Mouse (Mus musculus) 3T3-L1 (cell line): ENCODE data around the gene Nuak2.
A peak's percentile ranks its signal among the peaks of the same experiment; 100 is the strongest.

Experiments
- DNase-seq: peaks from one replicate; pipeline ENCODE4 v3.0.0-alpha.2; 2015; ENCODE audit warnings: low read depth, low spot score

Nuak2 gene

GRCm38 (mm10) chr1:132315889-132316624, at the start of gene Nuak2:
TSS of gene Nuak2 (plus strand) at chr1:132316126.
- DNase-seq, result peak; percentile 92

GRCm38 (mm10) chr1:132266791-132267557, 49.0 kb upstream of the Nuak2 start:
- DNase-seq, result peak; percentile 17

- DNase-seq, result no peak
Observed at GRCm38 (mm10) chr1:132267959-132268358, 48.0 kb upstream of the Nuak2 start.

GRCm38 (mm10) chr1:132268418-132269060, 47.4 kb upstream of the Nuak2 start:
- DNase-seq, result no peak

- DNase-seq, result no peak
Observed at GRCm38 (mm10) chr1:132271237-132271636, 44.7 kb upstream of the Nuak2 start.

GRCm38 (mm10) chr1:132276694-132277093, 39.2 kb upstream of the Nuak2 start:
- DNase-seq, result no peak

GRCm38 (mm10) chr1:132277124-132277523, 38.8 kb upstream of the Nuak2 start:
- no peak for DNase-seq

GRCm38 (mm10) chr1:132280636-132281035, 35.3 kb upstream of the Nuak2 start:
- DNase-seq, result peak; percentile 66

- DNase-seq, result peak; percentile 27
Observed at GRCm38 (mm10) chr1:132281523-132282176, 34.3 kb upstream of the Nuak2 start.

GRCm38 (mm10) chr1:132282177-132282536, 33.8 kb upstream of the Nuak2 start:
- no peak for DNase-seq

- DNase-seq, result no peak
Observed at GRCm38 (mm10) chr1:132283018-132283417, 32.9 kb upstream of the Nuak2 start.

- DNase-seq, result peak; percentile 62
Observed at GRCm38 (mm10) chr1:132286735-132287134, 29.2 kb upstream of the Nuak2 start.

- DNase-seq, result peak; percentile 53
Observed at GRCm38 (mm10) chr1:132287445-132287844, 28.5 kb upstream of the Nuak2 start.

- DNase-seq, result peak; percentile 94
Observed at GRCm38 (mm10) chr1:132287991-132288451, 27.9 kb upstream of the Nuak2 start.

GRCm38 (mm10) chr1:132289965-132290364, 26.0 kb upstream of the Nuak2 start:
- DNase-seq, result no peak

- DNase-seq, result peak; percentile 82
Observed at GRCm38 (mm10) chr1:132290921-132291675, 24.8 kb upstream of the Nuak2 start.

GRCm38 (mm10) chr1:132291706-132292105, 24.2 kb upstream of the Nuak2 start:
- peak; percentile 89 for DNase-seq

- peak; percentile 95 for DNase-seq
Observed at GRCm38 (mm10) chr1:132292318-132293129, 23.4 kb upstream of the Nuak2 start.

GRCm38 (mm10) chr1:132295506-132295905, 20.4 kb upstream of the Nuak2 start:
- no peak for DNase-seq

- DNase-seq, result peak; percentile 82
Observed at GRCm38 (mm10) chr1:132296051-132296450, 19.9 kb upstream of the Nuak2 start.
